Mouse (Mus musculus) spleen, adult 12 weeks (tissue): Measurements from ENCODE around the gene Wrnip1.

Experiments
- DNase-seq: peaks from one replicate; pipeline ENCODE4 v3.0.0; 2022; ENCODE audit warnings: low spot score

Wrnip1 gene

GRCm38 (mm10) chr13:32807624-32808023 lies 5.8 kb downstream of the Wrnip1 start:
- DNase-seq, result no peak

GRCm38 (mm10) chr13:32819241-32819640 lies 17.4 kb downstream of the Wrnip1 start:
- no peak for DNase-seq

DNA sequence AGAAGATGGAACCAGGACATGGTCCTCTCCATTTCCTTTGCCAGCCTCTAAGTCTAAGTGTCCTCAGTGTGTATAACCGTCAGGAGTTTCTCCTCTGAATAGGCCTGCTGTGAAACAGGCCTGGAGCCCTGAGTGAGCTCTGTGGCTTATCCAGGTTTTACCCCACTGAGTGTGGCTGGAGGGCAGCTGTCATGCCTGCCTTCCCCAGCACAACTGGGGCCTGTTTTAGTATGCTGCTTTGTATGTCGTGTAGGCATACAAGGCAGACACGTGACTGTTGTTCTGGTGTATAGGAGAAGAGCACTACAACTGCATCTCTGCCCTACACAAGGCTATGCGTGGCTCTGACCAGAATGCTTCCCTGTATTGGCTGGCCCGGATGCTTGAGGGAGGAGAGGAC lies 18.1 kb downstream of the Wrnip1 start:
- no peak for DNase-seq

GRCm38 (mm10) chr13:32821671-32822070 lies 19.8 kb downstream of the Wrnip1 start:
- no peak for DNase-seq

DNA sequence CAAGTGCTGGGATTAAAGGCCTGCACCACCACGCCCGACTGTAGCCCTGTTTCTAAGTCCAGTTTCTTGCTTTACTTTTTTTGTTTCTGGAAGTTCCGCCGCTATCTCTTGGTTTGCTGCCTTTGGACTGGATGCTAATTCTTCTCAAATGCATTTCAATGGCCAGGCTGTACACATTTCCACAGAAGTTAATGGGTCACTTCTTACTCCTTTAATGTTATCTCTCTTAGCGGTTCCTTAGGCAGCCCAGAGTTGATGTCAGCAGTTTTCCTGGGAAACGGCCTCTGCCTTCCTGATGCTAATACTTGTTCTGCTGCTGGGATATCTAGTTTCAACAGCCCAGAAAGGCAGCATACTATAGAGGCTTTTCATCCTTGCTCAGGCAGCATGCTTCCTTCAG lies 21.3 kb downstream of the Wrnip1 start:
- no peak for DNase-seq

- no peak for DNase-seq
Observed at GRCm38 (mm10) chr13:32824377-32825330, 22.8 kb downstream of the Wrnip1 start.

DNA sequence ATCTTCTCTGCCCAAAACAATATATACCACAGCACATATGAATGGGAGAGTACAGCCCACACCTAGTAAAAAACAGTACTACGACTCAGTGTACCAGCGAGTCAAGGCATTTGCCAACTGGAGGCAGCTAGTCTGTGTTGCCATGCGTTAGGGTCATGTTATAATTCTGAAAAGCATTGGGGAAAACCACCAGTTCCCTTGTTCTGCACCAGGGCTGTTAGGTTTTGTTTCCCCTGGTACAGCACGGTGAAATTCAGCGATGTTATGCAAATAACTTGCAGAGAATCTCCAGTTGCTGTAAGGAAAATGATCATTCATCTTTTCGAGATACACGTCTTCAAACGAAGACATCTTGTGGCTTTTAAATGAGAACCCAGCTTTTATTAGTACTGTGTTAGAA lies 23.7 kb downstream of the Wrnip1 start:
- no peak for DNase-seq

- DNase-seq, result no peak
Observed at GRCm38 (mm10) chr13:32827111-32827822, 25.4 kb downstream of the Wrnip1 start.

- DNase-seq, result peak; percentile 42
Observed at GRCm38 (mm10) chr13:32827951-32828350, 26.1 kb downstream of the Wrnip1 start.

- no peak for DNase-seq
Observed at GRCm38 (mm10) chr13:32828886-32829285, 27.0 kb downstream of the Wrnip1 start.

- DNase-seq, result peak; percentile 40
Observed at GRCm38 (mm10) chr13:32831505-32832273, 29.9 kb downstream of the Wrnip1 start.

GRCm38 (mm10) chr13:32832776-32833175 lies 30.9 kb downstream of the Wrnip1 start:
- no peak for DNase-seq

DNA sequence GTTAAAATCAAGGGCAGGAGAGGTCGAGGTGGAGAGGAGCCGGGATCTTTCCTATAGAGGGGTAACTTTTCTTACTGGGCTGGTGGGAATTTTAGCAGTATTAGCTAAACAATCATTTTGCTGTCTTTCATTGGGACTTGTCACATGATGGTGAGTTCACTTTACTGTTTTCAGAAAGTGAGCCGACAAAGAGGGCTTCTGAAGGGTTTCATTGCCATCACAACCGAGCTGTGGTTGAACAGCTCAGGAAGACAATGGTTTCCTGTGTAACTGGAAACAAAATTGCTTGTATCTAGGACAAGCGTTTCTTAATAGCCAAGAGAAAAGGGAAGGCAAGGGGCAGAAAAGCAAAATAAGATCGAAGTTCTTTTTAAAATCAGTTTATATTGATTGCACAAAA lies 31.4 kb downstream of the Wrnip1 start:
- no peak for DNase-seq

GRCm38 (mm10) chr13:32834513-32834912 lies 32.7 kb downstream of the Wrnip1 start:
- DNase-seq, result no peak

- DNase-seq, result no peak
Observed at GRCm38 (mm10) chr13:32839314-32839713, 37.5 kb downstream of the Wrnip1 start.

DNA sequence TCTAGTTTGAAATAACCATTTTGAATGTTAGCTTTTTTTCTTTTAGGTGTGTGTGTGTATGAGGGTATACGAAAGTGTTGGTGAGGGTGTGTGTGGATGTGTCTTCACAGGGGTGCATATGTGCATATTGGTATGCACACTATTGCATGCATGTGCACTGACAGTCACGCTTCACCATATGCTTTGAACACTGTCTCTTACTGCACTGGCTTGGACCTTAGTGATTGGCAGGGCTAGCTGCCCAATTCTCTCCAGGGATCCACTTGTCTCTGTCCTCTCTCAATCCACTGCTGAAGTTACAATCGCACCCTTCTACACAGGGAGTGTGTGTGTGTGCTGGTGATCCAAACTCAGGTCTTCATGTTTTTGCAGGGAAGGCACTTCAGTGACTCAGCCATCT lies 39.5 kb downstream of the Wrnip1 start:
- no peak for DNase-seq

DNA sequence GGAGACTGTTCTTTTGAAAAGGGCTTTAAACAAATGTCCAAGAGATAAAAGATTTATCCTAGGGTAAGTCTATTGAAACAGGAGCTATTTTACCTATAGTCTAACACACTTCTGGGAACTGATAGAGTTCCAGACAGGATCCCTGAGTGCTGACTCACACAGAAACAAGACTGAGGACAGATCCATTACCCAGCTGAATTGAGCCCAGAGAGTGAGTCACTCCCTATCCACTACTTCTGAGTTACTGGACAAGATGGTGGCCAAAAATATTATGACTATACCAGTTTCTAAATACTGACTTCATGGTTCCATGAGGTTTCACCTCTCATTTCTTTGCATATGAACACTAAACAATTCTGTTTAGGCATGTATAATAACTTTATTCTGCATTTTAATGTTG lies 44.4 kb downstream of the Wrnip1 start:
- DNase-seq, result no peak

GRCm38 (mm10) chr13:32849092-32849491 lies 47.3 kb downstream of the Wrnip1 start:
- no peak for DNase-seq

GRCm38 (mm10) chr13:32849531-32850123 lies 47.8 kb downstream of the Wrnip1 start:
- DNase-seq, result no peak

- no peak for DNase-seq
Observed at GRCm38 (mm10) chr13:32850156-32850555, 48.3 kb downstream of the Wrnip1 start.

DNA sequence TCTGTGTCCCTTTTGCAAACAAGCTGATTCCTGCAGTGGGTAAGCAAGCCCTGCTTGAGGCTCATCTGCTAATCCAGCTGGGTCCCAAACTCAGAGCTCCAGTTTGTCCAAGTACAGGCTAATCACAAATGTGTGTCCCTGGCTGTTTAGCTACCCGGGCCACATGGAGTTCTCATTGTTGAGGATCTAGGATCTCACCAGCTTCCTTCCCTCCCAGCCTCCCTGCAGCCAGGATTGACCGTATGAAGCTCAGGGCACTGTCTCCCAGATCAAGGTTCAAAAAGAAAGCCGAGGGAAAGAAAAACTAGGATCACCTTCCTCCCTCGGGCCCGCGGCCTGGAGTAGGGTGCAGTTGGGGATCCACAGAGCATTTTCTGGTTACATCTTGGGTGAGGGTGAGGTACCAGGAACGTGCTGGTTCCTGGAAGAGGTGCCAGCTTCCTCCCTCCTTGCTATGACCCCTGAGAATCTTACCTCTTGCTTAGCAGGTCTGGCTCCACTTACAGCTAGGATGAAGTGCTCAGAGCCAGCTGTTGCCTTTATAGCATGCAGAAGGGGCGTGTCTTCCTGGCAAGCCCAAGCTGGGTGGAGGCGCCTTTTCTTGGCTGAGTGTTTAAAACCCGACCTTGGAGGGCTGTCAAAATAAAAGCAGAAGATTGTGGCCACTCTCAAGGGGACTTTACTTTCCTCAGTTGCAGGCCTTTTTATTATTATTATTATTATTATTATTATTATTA lies 49.0 kb downstream of the Wrnip1 start, which contains the start of gene Serpinb1a:
Gene Serpinb1a (minus strand): TSS at position 518 of the 737 bp plus-strand sequence.
- DNase-seq, result no peak
